Mouse (Mus musculus): Measurements from ENCODE around the gene Pxylp1.
"Not testable (repeated sequence)": the region's sequence is repeated elsewhere in the genome, so short reads cannot be mapped to it uniquely, and the experiment has no call there.

The Pxylp1 gene

GRCm38 (mm10) chr9:96892546-96892945, at the start of gene Pxylp1:
Gene Pxylp1, minus strand, starts transcription at chr9:96892669.
- in situ Hi-C loops (cut with MboI, MseI) = no loop called here

- in situ Hi-C loops (cut with MboI, MseI) = no loop called here
Observed at GRCm38 (mm10) chr9:96938887-96939286, 46.4 kb upstream of the Pxylp1 start.

GRCm38 (mm10) chr9:96936427-96936826, 44.0 kb upstream of the Pxylp1 start:
- in situ Hi-C loops (cut with MboI, MseI) = not testable (repeated sequence)

- in situ Hi-C loops (cut with MboI, MseI) = no loop called here
Observed at GRCm38 (mm10) chr9:96935556-96936300, 43.3 kb upstream of the Pxylp1 start.

- in situ Hi-C loops (cut with MboI, MseI) = no loop called here
Observed at GRCm38 (mm10) chr9:96934816-96935215, 42.3 kb upstream of the Pxylp1 start.

- in situ Hi-C loops (cut with MboI, MseI) = no loop called here
Observed at GRCm38 (mm10) chr9:96932751-96933150, 40.3 kb upstream of the Pxylp1 start.

- in situ Hi-C loops (cut with MboI, MseI) = no loop called here
Observed at GRCm38 (mm10) chr9:96923577-96924316, 31.3 kb upstream of the Pxylp1 start.

GRCm38 (mm10) chr9:96923119-96923518, 30.6 kb upstream of the Pxylp1 start:
- in situ Hi-C loops (cut with MboI, MseI) = no loop called here

GRCm38 (mm10) chr9:96916620-96917538, 24.4 kb upstream of the Pxylp1 start:
- in situ Hi-C loops (cut with MboI, MseI) = loop anchor here (5.0 kb wide), 3 partner anchors 150 to 245 kb away; no protein-coding TSS in a partner anchor

- in situ Hi-C loops (cut with MboI, MseI) = loop anchor here (5.0 kb wide), 3 partner anchors 151 to 246 kb away; no protein-coding TSS in a partner anchor
Observed at GRCm38 (mm10) chr9:96916076-96916475, 23.6 kb upstream of the Pxylp1 start.

GRCm38 (mm10) chr9:96914851-96915250, 22.4 kb upstream of the Pxylp1 start:
- in situ Hi-C loops (cut with MboI, MseI) = loop anchor here (5.0 kb wide), 3 partner anchors 152 to 247 kb away; no protein-coding TSS in a partner anchor

- in situ Hi-C loops (cut with MboI, MseI) = no loop called here
Observed at GRCm38 (mm10) chr9:96914005-96914404, 21.5 kb upstream of the Pxylp1 start.

- in situ Hi-C loops (cut with MboI, MseI) = no loop called here
Observed at GRCm38 (mm10) chr9:96909503-96909902, 17.0 kb upstream of the Pxylp1 start.

GRCm38 (mm10) chr9:96908737-96909136, 16.3 kb upstream of the Pxylp1 start:
- in situ Hi-C loops (cut with MboI, MseI) = no loop called here

GRCm38 (mm10) chr9:96904360-96905355, 12.2 kb upstream of the Pxylp1 start:
- in situ Hi-C loops (cut with MboI, MseI) = no loop called here

GRCm38 (mm10) chr9:96899717-96900116, 7.2 kb upstream of the Pxylp1 start:
- in situ Hi-C loops (cut with MboI, MseI) = no loop called here

GRCm38 (mm10) chr9:96899004-96899403, 6.5 kb upstream of the Pxylp1 start:
- in situ Hi-C loops (cut with MboI, MseI) = no loop called here

GRCm38 (mm10) chr9:96896690-96897089, 4.2 kb upstream of the Pxylp1 start:
- in situ Hi-C loops (cut with MboI, MseI) = no loop called here

GRCm38 (mm10) chr9:96893582-96893981, 1.1 kb upstream of the Pxylp1 start:
- in situ Hi-C loops (cut with MboI, MseI) = no loop called here

Data from T-helper 17 cell (primary cell).